Mouse (Mus musculus): Measurements from ENCODE around the gene Mki67. TPM values are rescaled to one million over a fixed set of nuclear protein-coding genes. Genes with fewer than 3 reads are reported as not detected.

Mki67 gene
- polyA plus RNA-seq, 1 experiment from 2014 or later = 43.3 TPM

GRCm38 (mm10) chr7:135653601-135654000 lies 62.6 kb downstream of the Mki67 start:
- no peak overlapping the region for H3K4me3 ChIP-seq
- no peak overlapping the region for H3K27ac ChIP-seq (replicated peaks)
- 0 out of 2 replicates have a peak, but pooled peaks cover 3% of the 10 kb centered on the region for H3K4me1 ChIP-seq
- WGBS = 90% methylated on average over 7 of the region's 7 CpGs
- no peaks in the 10 kb centered on the region for H3K36me3 ChIP-seq
- no peaks in the 10 kb centered on the region for H3K9me3 ChIP-seq (replicated peaks)
- no peak for DNase-seq (ENCODE audit: low spot score)
- no peaks in the 10 kb centered on the region for H3K27me3 ChIP-seq (ENCODE audit: low read depth, poor library complexity, severe bottlenecking)

GRCm38 (mm10) chr7:135652781-135653180 lies 63.4 kb downstream of the Mki67 start:
- WGBS = 72% methylated on average over 11 of the region's 11 CpGs

GRCm38 (mm10) chr7:135651831-135652511 lies 64.2 kb downstream of the Mki67 start:
- 0 out of 2 replicates have a peak, but pooled peaks cover 4% of the 10 kb centered on the region for H3K9me3 ChIP-seq (replicated peaks)
- no peaks in the 10 kb centered on the region for H3K27me3 ChIP-seq (ENCODE audit: low read depth, poor library complexity, severe bottlenecking)
- H3K36me3 ChIP-seq = no peaks in the 10 kb centered on the region
- no peak overlapping the region for H3K4me3 ChIP-seq
- H3K27ac ChIP-seq (replicated peaks) = no peak overlapping the region
- H3K4me1 ChIP-seq = 0 out of 2 replicates have a peak, but pooled peaks cover 3% of the 10 kb centered on the region
- WGBS = 76% methylated on average over 18 of the region's 18 CpGs
- DNase-seq (ENCODE audit: low spot score) = no peak

More at GRCm38 (mm10) chr7:135652781-135653180, 63.4 kb downstream of the Mki67 start:
- Histone ChIP-seq H3K9me3 (replicated peaks) (0 out of 2 replicates have a peak, but pooled peaks cover 4% of the 10 kb centered on the region), H3K4me3 (no peak overlapping the region), H3K36me3 (no peaks in the 10 kb centered on the region), H3K27me3 (ENCODE audit: low read depth, poor library complexity, severe bottlenecking) (no peaks in the 10 kb centered on the region), H3K27ac (replicated peaks) (no peak overlapping the region), H3K4me1 (0 out of 2 replicates have a peak, but pooled peaks cover 3% of the 10 kb centered on the region)
- DNase-seq (ENCODE audit: low spot score) = no peak

GRCm38 (mm10) chr7:135650061-135650460 lies 66.1 kb downstream of the Mki67 start:
- Histone ChIP-seq H3K9me3 (replicated peaks) (0 out of 2 replicates have a peak, but pooled peaks cover 4% of the 10 kb centered on the region), H3K4me1 (no peaks in the 10 kb centered on the region), H3K4me3 (no peak overlapping the region), H3K36me3 (no peaks in the 10 kb centered on the region), H3K27me3 (ENCODE audit: low read depth, poor library complexity, severe bottlenecking) (no peaks in the 10 kb centered on the region), H3K27ac (replicated peaks) (no peak overlapping the region)
- DNase-seq (ENCODE audit: low spot score) = no peak
- WGBS = 86% methylated on average over 5 of the region's 5 CpGs

GRCm38 (mm10) chr7:135649306-135649705 lies 66.9 kb downstream of the Mki67 start:
- H3K27me3 ChIP-seq (ENCODE audit: low read depth, poor library complexity, severe bottlenecking) = no peaks in the 10 kb centered on the region
- 0 out of 2 replicates have a peak, but pooled peaks cover 4% of the 10 kb centered on the region for H3K9me3 ChIP-seq (replicated peaks)
- no peaks in the 10 kb centered on the region for H3K36me3 ChIP-seq
- no peak overlapping the region for H3K4me3 ChIP-seq
- 86% methylated on average over 1 of the region's 1 CpGs for WGBS
- no peak for DNase-seq (ENCODE audit: low spot score)
- H3K4me1 ChIP-seq = no peaks in the 10 kb centered on the region
- H3K27ac ChIP-seq (replicated peaks) = no peak overlapping the region

- Histone ChIP-seq H3K27me3 (ENCODE audit: low read depth, poor library complexity, severe bottlenecking) (no peaks in the 10 kb centered on the region), H3K9me3 (replicated peaks) (0 out of 2 replicates have a peak, but pooled peaks cover 4% of the 10 kb centered on the region), H3K27ac (replicated peaks) (no peak overlapping the region), H3K4me3 (no peak overlapping the region), H3K36me3 (no peaks in the 10 kb centered on the region), H3K4me1 (no peaks in the 10 kb centered on the region)
- WGBS = 94% methylated on average over 8 of the region's 8 CpGs
- DNase-seq (ENCODE audit: low spot score) = no peak
These were observed 67.3 kb downstream of the Mki67 start for GRCm38 (mm10) chr7:135648821-135649220.

GRCm38 (mm10) chr7:135646976-135647375 lies 69.2 kb downstream of the Mki67 start:
- Histone ChIP-seq H3K36me3 (no peaks in the 10 kb centered on the region), H3K9me3 (replicated peaks) (0 out of 2 replicates have a peak, but pooled peaks cover 4% of the 10 kb centered on the region), H3K4me1 (no peaks in the 10 kb centered on the region), H3K27me3 (ENCODE audit: low read depth, poor library complexity, severe bottlenecking) (no peaks in the 10 kb centered on the region), H3K27ac (replicated peaks) (no peak overlapping the region), H3K4me3 (no peak overlapping the region)
- no peak for DNase-seq (ENCODE audit: low spot score)
- 81% methylated on average over 6 of the region's 6 CpGs for WGBS

- Histone ChIP-seq H3K27ac (replicated peaks) (no peak overlapping the region), H3K4me3 (no peak overlapping the region), H3K4me1 (0 out of 2 replicates have a peak, but pooled peaks cover 3% of the 10 kb centered on the region), H3K27me3 (ENCODE audit: low read depth, poor library complexity, severe bottlenecking) (no peaks in the 10 kb centered on the region), H3K9me3 (replicated peaks) (0 out of 2 replicates have a peak, but pooled peaks cover 4% of the 10 kb centered on the region), H3K36me3 (no peaks in the 10 kb centered on the region)
- DNase-seq (ENCODE audit: low spot score) = no peak
- 79% methylated on average over 1 of the region's 1 CpGs for WGBS
These were observed 71.7 kb downstream of the Mki67 start for GRCm38 (mm10) chr7:135644452-135644851.

GRCm38 (mm10) chr7:135641698-135642507 lies 74.3 kb downstream of the Mki67 start:
- H3K27ac ChIP-seq (replicated peaks) = no peak overlapping the region
- no peaks in the 10 kb centered on the region for H3K36me3 ChIP-seq
- 69% methylated on average over 14 of the region's 14 CpGs for WGBS
- no peaks in the 10 kb centered on the region for H3K27me3 ChIP-seq (ENCODE audit: low read depth, poor library complexity, severe bottlenecking)
- H3K4me3 ChIP-seq = no peak overlapping the region
- peak; percentile 35 for DNase-seq (ENCODE audit: low spot score)
- no peaks in the 10 kb centered on the region for H3K9me3 ChIP-seq (replicated peaks)
- H3K4me1 ChIP-seq = 0 out of 2 replicates have a peak, but pooled peaks cover 3% of the 10 kb centered on the region

Other genes with a start within 250 kb of the Mki67 start
- gene Clrn3, start 187.7 kb downstream of the Mki67 start, polyA plus RNA-seq (2016; fragmentation: Nextera tagmentation; extraction: Ambion mirVana) = not detected in 2 replicates
- 0.56 and 0.68 TPM in 2 replicates for gene Ptpre, start 178.9 kb downstream of the Mki67 start, polyA plus RNA-seq (2016; fragmentation: Nextera tagmentation; extraction: Ambion mirVana)

Data from midbrain, embryonic 10.5 days (tissue).